Mouse (Mus musculus) olfactory bulb, adult 2 months (tissue): ENCODE results near the gene Slc2a9. TPM values are rescaled to one million over a fixed set of nuclear protein-coding genes. Genes with fewer than 3 reads are reported as not detected.

Experiments used
- H3K27ac ChIP-seq: fragments of 200-500 bp; 2 replicates; pipeline ENCODE4 v1.5.1; 2012; ENCODE audit warnings: low read depth, low read length; ENCODE audit not compliant: insufficient read depth
- H3K4me1 ChIP-seq: fragments of 200-500 bp; 2 replicates; pipeline ENCODE4 v1.6.1; 2012; ENCODE audit warnings: low read length; ENCODE audit not compliant: control insufficient read depth, insufficient read depth
- H3K4me3 ChIP-seq: fragments of 200-500 bp; 2 replicates; pipeline ENCODE4 v1.5.1; 2012; ENCODE audit warnings: mild to moderate bottlenecking, low read depth, low read length, moderate library complexity; ENCODE audit not compliant: insufficient read depth
- CTCF ChIP-seq: fragments of 200-500 bp; IDR thresholded peaks from 2 replicates; pipeline ENCODE4 v1.5.1; 2012; ENCODE audit warnings: low read depth, mild to moderate bottlenecking, low read length, moderate library complexity; ENCODE audit not compliant: insufficient read depth
- POLR2A ChIP-seq: fragments of 200-500 bp; IDR thresholded peaks from 2 replicates; pipeline ENCODE4 v1.6.1; 2012; ENCODE audit warnings: mild to moderate bottlenecking, low read depth, low read length, moderate library complexity; ENCODE audit not compliant: insufficient read depth
- WGBS: fragments of 180-500 bp; shearing (Covaris S2); methylation state at CpG from one replicate; pipeline ENCODE4 v1.1.7; 2018; 5-methylcytosine and 5-hydroxymethylcytosine counted together
- polyA plus RNA-seq: library from polyadenylated mRNA; stranded (reverse); fragments of >200 nt; gene quantifications from 2 replicates; pipeline ENCODE4 v1.2.4, GENCODE M21; 2012; ENCODE audit warnings: low replicate concordance; ENCODE audit not compliant: missing spikeins, insufficient read depth, insufficient read length

Slc2a9 gene
- polyA plus RNA-seq, 1 experiment, result not detected

DNA sequence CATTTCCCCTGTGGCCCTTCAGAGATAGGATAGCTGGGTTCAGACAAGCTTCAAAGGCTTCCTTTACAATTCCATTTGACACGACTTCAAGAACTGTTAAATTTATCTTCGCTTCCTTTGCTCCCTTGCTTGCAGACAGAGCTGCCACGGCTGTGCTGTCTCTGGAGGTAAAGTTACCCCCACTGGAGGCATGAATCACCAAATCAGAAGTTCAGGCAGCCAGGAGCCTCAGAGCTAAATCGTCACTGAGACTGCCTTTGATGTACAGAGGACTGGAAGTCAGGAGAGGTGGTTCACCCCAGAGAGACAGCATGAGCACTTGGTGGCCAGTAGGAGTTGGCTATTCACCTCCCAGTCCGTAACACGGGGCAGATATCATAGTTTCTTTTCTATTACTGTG is 73.8 kb downstream of the Slc2a9 start:
- Histone ChIP-seq H3K4me3 (no peak overlapping the region), H3K4me1 (peaks cover 5% of the 10 kb centered on the region; the same call in 1 of the 2 replicates), H3K27ac (no peak overlapping the region)
- no peak for TF ChIP-seq POLR2A
- TF ChIP-seq CTCF, result no peak
- 57% methylated on average over 6 of the region's 6 CpGs for WGBS

DNA sequence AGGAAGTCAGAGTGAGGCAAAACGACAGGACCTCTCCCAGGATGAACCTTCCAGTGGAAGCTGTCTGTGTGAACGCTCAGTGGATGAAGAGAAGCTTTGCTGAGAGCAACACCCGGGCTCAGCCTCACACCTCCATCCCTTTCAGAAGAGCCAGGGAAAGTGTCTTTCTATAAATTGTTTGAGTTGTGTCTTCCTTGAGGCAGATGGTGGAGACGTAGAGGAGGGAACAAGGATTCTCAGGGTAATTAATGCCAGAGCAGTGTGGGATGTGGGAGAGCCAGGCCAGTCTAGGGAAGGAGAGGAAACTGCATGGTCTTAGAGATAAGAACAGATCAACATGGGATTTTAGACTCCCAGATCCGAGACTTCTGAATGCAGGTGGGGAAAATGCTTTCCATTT is 75.2 kb downstream of the Slc2a9 start:
- H3K27ac ChIP-seq, result no peak overlapping the region
- peaks cover 3% of the 10 kb centered on the region; the same call in 1 of the 2 replicates for H3K4me1 ChIP-seq
- no peak overlapping the region for H3K4me3 ChIP-seq
- 71% methylated on average over 5 of the region's 5 CpGs for WGBS
- TF ChIP-seq POLR2A (no peak), CTCF (no peak)

DNA sequence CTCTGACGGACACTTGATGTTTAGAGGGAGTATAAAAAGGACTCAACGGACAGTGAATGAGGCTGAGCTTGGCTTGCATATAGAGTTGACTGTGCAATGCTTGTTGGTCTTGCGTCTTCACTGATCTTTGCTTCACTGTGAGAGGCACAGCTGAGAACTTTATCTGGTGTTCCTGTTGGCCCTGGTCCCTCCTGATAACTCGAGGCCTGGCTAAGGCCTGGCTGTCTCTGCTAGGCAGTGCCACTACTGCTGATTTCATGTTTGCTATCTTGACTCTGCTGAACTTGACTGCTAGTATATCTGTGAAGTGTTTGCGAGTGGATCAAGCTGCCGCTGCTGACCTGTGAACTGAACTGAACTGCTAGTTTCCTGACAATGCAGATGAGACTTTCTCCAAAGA is 77.4 kb downstream of the Slc2a9 start:
- Histone ChIP-seq H3K27ac (no peak overlapping the region), H3K4me3 (no peak overlapping the region), H3K4me1 (peaks cover 3% of the 10 kb centered on the region; the same call in 1 of the 2 replicates)
- 93% methylated on average over 6 of the region's 6 CpGs for WGBS
- TF ChIP-seq POLR2A (no peak), CTCF (no peak)

DNA sequence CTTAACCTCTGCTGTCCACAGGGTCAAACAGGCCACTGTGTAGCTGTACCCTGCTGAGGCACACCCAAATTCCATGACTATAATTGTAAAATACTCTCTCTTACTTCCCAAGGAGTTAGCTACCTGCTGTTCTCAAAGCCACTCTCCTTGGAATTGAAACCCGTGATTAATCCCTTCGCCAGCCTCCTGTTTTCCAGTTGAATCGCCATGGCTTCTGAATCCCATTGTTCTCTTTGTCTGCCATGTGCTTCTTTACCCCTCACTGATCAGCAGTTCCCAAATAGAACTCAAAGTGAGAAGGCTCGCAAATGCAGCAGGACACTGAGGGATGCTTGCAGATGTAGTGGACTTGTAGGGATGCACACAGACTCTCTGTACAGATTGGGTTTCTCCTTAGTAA is 80.5 kb downstream of the Slc2a9 start:
- TF ChIP-seq CTCF, result no peak
- TF ChIP-seq POLR2A, result no peak
- H3K4me3 ChIP-seq, result no peak overlapping the region
- H3K4me1 ChIP-seq, result no peaks in the 10 kb centered on the region
- no peak overlapping the region for H3K27ac ChIP-seq
- 42% methylated on average over 4 of the region's 4 CpGs for WGBS

DNA sequence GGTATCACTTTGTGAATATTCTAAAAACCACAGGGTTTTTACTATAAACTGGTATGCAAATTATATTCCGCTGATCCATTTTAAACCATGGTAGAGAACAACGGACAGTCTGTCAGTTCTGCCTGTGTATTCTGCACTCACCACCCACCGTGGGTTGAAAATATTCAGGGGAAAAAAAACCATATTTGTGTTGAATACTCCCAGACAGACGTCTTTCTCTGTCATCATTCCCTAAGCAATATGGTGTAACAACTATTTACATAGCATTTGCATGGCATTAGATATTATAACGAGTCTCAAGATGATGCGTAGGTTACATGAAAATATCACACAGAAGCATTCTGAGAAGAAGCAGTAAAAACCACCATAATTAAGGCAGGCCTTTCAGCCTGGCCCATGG is 84.1 kb downstream of the Slc2a9 start:
- WGBS, result 90% methylated on average over 6 of the region's 6 CpGs
- H3K4me1 ChIP-seq, result no peaks in the 10 kb centered on the region
- no peak for TF ChIP-seq CTCF
- no peak for TF ChIP-seq POLR2A
- no peak overlapping the region for H3K4me3 ChIP-seq
- H3K27ac ChIP-seq, result no peak overlapping the region

DNA sequence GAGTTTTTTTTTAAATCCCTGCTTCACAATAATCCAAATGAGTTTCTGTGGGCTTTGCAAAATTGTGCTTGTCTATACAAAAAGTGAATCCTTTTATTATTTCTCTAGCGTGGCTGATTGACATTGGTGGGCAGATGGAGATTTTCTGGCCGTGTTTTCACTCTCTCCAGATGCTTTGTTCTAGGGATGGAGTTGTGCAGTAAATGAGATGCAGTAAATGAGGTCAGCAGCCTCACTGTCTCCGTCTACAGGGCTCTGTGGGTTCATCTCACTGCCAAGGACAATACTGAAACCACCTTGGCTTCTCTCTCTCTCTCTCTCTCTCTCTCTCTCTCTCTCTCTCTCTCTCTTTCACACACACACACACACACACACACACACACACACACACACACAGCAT is 99.3 kb downstream of the Slc2a9 start:
- no peak overlapping the region for H3K27ac ChIP-seq
- TF ChIP-seq CTCF (no peak), POLR2A (no peak)
- H3K4me1 ChIP-seq, result peaks cover 5% of the 10 kb centered on the region; the same call in 1 of the 2 replicates
- 45% methylated on average over 3 of the region's 3 CpGs for WGBS
- no peak overlapping the region for H3K4me3 ChIP-seq

DNA sequence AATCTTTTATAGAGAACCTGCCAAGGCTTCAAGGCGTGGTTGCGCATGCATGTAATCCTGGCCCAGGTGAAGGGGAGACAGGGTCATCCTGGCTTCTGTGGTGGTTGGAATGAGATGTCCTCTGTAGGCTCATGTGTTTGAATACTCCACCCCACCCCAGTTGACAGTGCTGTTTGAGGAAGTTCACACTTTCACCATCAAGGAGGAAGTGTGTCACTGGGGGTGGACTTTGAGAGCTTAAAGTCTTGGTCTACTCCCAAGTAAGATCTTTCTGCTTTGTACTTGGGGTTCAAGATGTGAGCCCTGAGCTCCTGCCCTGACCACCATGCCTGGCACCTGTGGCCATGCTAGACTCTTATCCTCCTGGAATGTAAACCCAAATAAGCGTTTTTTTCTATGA is 100.7 kb downstream of the Slc2a9 start:
- TF ChIP-seq POLR2A, result no peak
- TF ChIP-seq CTCF, result no peak
- Histone ChIP-seq H3K4me1 (peaks cover 5% of the 10 kb centered on the region; the same call in 1 of the 2 replicates), H3K4me3 (no peak overlapping the region), H3K27ac (no peak overlapping the region)
- WGBS, result 93% methylated on average over 3 of the region's 3 CpGs

DNA sequence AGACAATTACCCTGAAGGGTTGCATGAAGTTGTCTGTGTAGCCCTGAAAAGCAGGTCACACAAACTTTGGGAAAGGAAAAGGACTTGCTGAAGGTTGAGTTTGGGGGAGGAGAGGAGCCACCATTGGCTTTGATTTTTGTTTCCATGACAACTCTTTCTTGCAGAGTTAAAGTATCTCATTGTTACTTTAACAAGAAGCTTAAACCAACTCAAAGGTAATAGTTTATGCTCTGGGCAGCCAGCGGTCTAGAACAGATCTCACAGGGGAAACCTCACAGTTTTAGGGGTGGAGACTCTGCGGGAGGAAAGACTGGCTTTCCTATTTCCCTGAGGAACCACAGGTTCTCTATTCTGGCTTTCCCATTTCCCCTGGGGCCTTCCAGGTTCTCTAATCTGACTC is 114.1 kb downstream of the Slc2a9 start:
- peaks cover 10% of the 10 kb centered on the region for H3K4me1 ChIP-seq
- WGBS, result 41% methylated on average over 2 of the region's 2 CpGs
- TF ChIP-seq CTCF (no peak), POLR2A (no peak)
- H3K4me3 ChIP-seq, result no peak overlapping the region
- no peak overlapping the region for H3K27ac ChIP-seq

DNA sequence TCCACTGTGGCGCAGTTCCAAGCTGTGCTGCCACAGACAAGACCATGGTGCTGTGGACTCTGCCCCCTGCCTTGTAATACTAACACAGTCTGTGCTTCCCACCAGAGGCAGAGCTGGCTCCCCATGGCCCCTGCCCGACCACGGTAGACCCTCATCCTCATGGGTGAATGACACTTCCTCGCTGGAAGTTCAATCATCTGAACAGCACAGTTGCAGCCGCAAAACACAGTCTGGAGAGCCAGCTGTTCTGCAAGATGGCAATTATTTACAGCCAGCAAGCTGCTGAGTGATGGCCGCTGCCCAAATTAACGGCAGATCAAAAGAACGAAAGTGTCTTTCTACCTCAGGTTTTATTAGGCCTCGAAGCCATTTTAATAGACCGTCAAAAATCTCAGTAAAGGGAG is 114.5 kb downstream of the Slc2a9 start:
- Histone ChIP-seq H3K27ac (no peak overlapping the region), H3K4me3 (no peak overlapping the region), H3K4me1 (peaks cover 10% of the 10 kb centered on the region)
- TF ChIP-seq CTCF, result no peak
- TF ChIP-seq POLR2A, result no peak
- 34% methylated on average over 10 of the region's 10 CpGs for WGBS

DNA sequence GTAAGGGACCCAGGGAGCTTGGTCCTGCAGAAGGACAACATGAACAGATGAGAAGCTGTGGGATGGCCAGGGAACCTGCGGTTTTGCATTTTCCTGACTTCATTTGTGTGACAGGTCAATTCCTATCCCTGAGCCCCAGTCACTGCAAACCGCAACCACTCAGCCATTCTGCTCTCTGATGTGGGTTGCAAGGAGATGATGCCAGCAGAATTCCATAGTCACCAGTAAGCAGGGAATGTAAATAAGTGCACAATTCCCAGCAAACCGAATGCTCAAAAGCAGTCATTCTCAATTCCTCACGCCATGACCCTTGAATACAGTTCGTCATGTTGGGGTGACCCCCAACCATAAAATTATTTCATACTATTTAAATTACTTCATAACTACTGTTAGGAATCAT is 123.0 kb downstream of the Slc2a9 start:
- no peak for TF ChIP-seq CTCF
- TF ChIP-seq POLR2A, result no peak
- WGBS, result 94% methylated on average over 5 of the region's 5 CpGs

DNA sequence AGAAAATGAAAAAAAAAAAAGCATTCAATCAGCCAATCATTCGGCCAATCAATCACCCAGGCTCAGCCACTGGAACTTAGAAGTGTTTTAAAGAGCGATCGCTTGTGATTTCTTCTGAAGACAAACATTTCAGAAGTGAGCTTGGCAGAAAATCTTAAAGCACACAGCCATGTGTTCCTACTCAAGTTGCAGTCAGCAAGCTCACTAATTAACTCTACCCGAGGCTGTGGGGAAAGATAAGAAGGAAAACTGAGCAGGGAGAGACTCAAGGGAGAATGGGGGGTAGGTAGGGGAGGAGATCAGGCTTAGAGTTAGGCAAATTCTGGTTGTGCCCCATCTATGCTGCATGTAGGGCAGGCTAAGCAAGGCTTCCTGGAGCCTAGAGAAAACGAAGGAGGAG is 130.6 kb downstream of the Slc2a9 start:
- WGBS, result 30% methylated on average over 5 of the region's 5 CpGs
- Histone ChIP-seq H3K4me3 (no peak overlapping the region), H3K4me1 (no peaks in the 10 kb centered on the region), H3K27ac (no peak overlapping the region)
- TF ChIP-seq CTCF, result no peak
- no peak for TF ChIP-seq POLR2A

More for the DNA sequence above, 123.0 kb downstream of the Slc2a9 start:
- Histone ChIP-seq H3K27ac (no peak overlapping the region), H3K4me3 (no peak overlapping the region), H3K4me1 (no peaks in the 10 kb centered on the region)
